Mouse (Mus musculus) thymus, adult 2 months (tissue): ENCODE measurements at regions not wholly inside any gene's neighbourhood (a gene's known extent, or its start where the extent isn't known, plus 50 kb on each side); places are given as distances from the start of the nearest gene placed in this dataset.

Source experiments
- DNase-seq: peaks from one replicate; pipeline ENCODE4 v3.0.0; 2021
- H3K27ac ChIP-seq: fragments of 200-500 bp; 2 replicates; pipeline ENCODE4 v1.5.1; 2012; ENCODE audit warnings: low read length, control low read depth; ENCODE audit not compliant: control insufficient read depth, insufficient read depth
- H3K27me3 ChIP-seq: fragments of 200-500 bp; 2 replicates; pipeline ENCODE4 v1.6.1; 2012; ENCODE audit warnings: mild to moderate bottlenecking, low read length, moderate library complexity, mixed read lengths; ENCODE audit not compliant: control insufficient read depth, insufficient read depth
- H3K36me3 ChIP-seq: fragments of 200-500 bp; 2 replicates; pipeline ENCODE4 v1.6.1; 2012; ENCODE audit warnings: mild to moderate bottlenecking, low read length, moderate library complexity; ENCODE audit not compliant: control insufficient read depth, insufficient read depth
- H3K4me1 ChIP-seq: fragments of 200-500 bp; replicated peaks from 2 replicates; pipeline ENCODE4 v1.6.1; 2012; ENCODE audit warnings: low read length; ENCODE audit not compliant: control insufficient read depth, insufficient read depth
- H3K4me3 ChIP-seq: fragments of 200-500 bp; 2 replicates; pipeline ENCODE4 v1.5.1; 2012; ENCODE audit warnings: mild to moderate bottlenecking, low read length, control low read depth, moderate library complexity; ENCODE audit not compliant: control insufficient read depth, insufficient read depth
- CTCF ChIP-seq: fragments of 200-500 bp; IDR thresholded peaks from 2 replicates; pipeline ENCODE4 v1.5.1; 2012; ENCODE audit warnings: mild to moderate bottlenecking, control low read depth, low read length, moderate library complexity, borderline replicate concordance; ENCODE audit not compliant: control insufficient read depth, poor library complexity, insufficient read depth; ENCODE audit errors: extremely low read depth
- POLR2A ChIP-seq: fragments of 200-500 bp; IDR thresholded peaks from 2 replicates; pipeline ENCODE4 v1.6.1; 2012; ENCODE audit warnings: mild to moderate bottlenecking, low read length, control low read depth, moderate library complexity; ENCODE audit not compliant: control insufficient read depth, poor library complexity, insufficient read depth; ENCODE audit errors: extremely low read depth
- WGBS: fragments of 180-500 bp; shearing (Covaris S2); methylation state at CpG from one replicate; pipeline ENCODE4 v1.1.7; 2018; 5-methylcytosine and 5-hydroxymethylcytosine counted together

DNA sequence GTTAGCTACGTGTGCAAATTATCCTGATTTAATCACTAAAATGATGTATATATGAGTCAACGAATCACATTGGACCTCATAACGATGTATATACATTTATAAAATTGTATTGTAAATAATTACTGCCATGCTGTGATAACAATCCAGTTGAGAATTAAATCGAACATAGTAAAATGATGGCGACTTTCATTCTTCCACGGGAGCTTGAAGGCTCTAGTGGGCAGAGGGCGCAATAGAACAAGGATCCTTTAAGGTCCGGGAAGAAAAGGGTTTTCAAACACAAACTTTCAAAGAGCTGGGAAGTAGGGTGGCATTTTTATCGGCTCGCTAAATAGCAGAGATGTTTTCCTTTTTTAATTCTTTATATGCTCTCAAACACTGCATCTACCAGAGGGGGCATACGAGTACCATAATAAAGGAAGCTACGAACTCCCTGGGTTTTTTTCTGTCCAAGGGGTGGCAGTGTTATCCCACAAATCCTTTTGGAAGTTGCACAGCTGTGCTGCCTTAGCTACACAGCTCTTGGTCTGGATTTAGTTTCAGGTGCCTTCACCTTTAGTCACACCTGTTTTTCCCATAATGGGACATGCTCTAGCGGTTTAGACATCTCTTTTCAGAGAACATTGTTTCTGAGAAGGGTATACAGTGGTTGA lies 64.9 kb upstream of the Mroh9 start:
- DNase-seq, result peak; percentile 2
- WGBS, result 33% methylated on average over 13 of the region's 13 CpGs
- Histone ChIP-seq H3K4me3 (no peak overlapping the region), H3K27ac (no peak overlapping the region), H3K27me3 (no peaks in the 10 kb centered on the region), H3K36me3 (no peaks in the 10 kb centered on the region), H3K4me1 (no peaks in the 10 kb centered on the region)
- TF ChIP-seq CTCF (no peak), POLR2A (no peak)

- TF ChIP-seq CTCF (no peak), POLR2A (no peak)
- DNase-seq, result no peak
- no peaks in the 10 kb centered on the region for H3K27me3 ChIP-seq
- 72% methylated on average over 1 of the region's 1 CpGs for WGBS
- H3K27ac ChIP-seq, result no peak overlapping the region
- H3K4me3 ChIP-seq, result no peak overlapping the region
- H3K4me1 ChIP-seq, result no peaks in the 10 kb centered on the region
- H3K36me3 ChIP-seq, result no peaks in the 10 kb centered on the region
These were observed 61.2 kb upstream of the Mroh9 start for GRCm38 (mm10) chr1:163146641-163147040.

- no peak for DNase-seq
- Histone ChIP-seq H3K4me3 (no peak overlapping the region), H3K4me1 (no peaks in the 10 kb centered on the region), H3K36me3 (no peaks in the 10 kb centered on the region), H3K27ac (no peak overlapping the region), H3K27me3 (no peaks in the 10 kb centered on the region)
- TF ChIP-seq CTCF (no peak), POLR2A (no peak)
- 81% methylated on average over 1 of the region's 1 CpGs for WGBS
These were observed 57.6 kb upstream of the Mroh9 start for GRCm38 (mm10) chr1:163143113-163143512.

DNA sequence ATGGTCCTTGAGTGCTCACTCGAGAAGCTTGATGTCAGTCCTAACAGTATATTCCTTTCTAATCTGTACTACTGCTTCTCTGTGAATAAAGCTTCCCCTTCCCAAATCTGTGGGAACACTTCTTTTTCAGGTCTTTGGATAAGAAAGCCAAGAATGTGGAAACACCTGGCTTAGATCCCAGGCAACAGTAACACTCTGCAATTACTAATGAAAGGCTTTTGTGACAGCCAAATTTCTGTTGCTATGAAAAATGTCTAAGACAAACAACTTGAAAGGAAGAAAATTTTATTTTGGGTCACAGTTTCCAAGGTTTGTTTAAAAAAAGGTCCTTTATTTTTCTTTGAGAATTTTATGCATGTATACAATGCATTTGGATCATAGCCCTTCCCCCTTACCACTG lies 56.0 kb upstream of the Mroh9 start:
- H3K4me3 ChIP-seq, result no peak overlapping the region
- no peak overlapping the region for H3K27ac ChIP-seq
- no peak for TF ChIP-seq POLR2A
- TF ChIP-seq CTCF, result no peak
- 79% methylated on average over 1 of the region's 1 CpGs for WGBS
- no peaks in the 10 kb centered on the region for H3K27me3 ChIP-seq
- no peak for DNase-seq
- H3K36me3 ChIP-seq, result no peaks in the 10 kb centered on the region
- no peaks in the 10 kb centered on the region for H3K4me1 ChIP-seq

DNA sequence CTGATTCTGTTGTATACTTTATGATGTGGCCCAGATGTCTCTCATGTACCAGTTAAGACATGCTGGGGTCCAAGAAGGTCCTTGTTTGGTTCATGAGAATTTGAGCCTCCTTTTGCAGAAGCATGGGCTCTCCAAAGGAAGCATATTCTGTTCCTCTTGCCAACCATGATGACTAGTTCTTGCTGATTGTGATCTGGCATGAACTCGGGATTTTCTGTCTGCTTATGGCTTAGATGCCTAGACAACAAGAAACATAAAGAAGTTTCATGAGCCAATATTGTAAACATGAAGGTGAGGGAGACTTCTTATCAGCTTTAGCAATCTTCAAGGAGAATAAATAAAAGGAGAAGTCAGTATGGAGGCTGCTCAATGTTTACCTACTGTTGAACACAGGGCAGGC lies 52.7 kb upstream of the Mroh9 start:
- 27% methylated on average over 1 of the region's 1 CpGs for WGBS

More for the DNA sequence above, 52.7 kb upstream of the Mroh9 start:
- DNase-seq, result no peak
- no peak overlapping the region for H3K4me3 ChIP-seq
- no peaks in the 10 kb centered on the region for H3K36me3 ChIP-seq
- H3K27me3 ChIP-seq, result no peaks in the 10 kb centered on the region
- H3K27ac ChIP-seq, result no peak overlapping the region
- H3K4me1 ChIP-seq, result no peaks in the 10 kb centered on the region
- TF ChIP-seq CTCF, result no peak
- TF ChIP-seq POLR2A, result no peak
